Mouse (Mus musculus): ENCODE results near the gene Megf6. TPM values are rescaled to one million over a fixed set of nuclear protein-coding genes. Genes with fewer than 3 reads are reported as not detected.
A peak's percentile ranks its signal among the peaks of the same experiment; 100 is the strongest.

The Megf6 gene
- total RNA-seq, 1 experiment: 5.6 TPM

DNA sequence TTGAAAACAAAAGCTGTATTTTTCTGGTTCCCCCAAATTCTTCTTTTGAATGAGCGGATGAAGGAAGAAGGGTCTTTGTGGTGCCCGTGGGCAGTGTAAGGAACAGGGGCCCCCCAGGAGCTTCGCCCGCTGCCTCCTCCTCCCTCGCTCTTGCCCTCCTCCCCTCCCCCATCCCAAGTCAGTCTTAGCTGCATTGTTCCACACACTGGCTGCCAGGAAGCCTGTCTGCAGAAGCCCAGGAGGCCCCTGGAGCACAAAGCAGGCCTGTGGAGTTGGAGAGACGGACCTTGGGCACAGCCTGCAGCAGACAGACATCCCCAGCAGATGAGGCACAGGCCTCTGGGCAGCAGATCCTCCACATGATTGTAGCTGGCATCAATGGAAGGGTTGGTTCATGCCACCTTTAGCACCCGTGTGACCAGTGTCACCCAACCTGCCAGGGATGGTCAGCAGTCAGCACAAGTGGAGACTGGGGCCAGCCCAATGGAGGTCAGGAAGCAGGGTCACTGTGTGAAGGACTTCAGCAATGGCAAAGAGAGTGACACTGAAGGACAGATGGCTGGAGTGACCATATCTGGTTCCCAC lies 27.9 kb downstream of the Megf6 start:
- H3K36me3 ChIP-seq (ENCODE audit: control insufficient read depth, insufficient read depth, low read length, poor library complexity, severe bottlenecking): no peaks in the 10 kb centered on the region
- H3K4me1 ChIP-seq (ENCODE audit: control insufficient read depth in 2 of 2, insufficient read depth in 2 of 2, low read length in 2 of 2, poor library complexity in 1 of 2): no peaks in the 10 kb centered on the region
- in situ Hi-C loops (cut with MboI; ENCODE audit: low sequenced_read_pairs in 2 of 2, unreplicated experiment in 2 of 2): no loop called here
- no peak overlapping the region for H3K9ac ChIP-seq (ENCODE audit: insufficient read depth, low read depth, low read length, poor library complexity, severe bottlenecking)
- no peak overlapping the region for H3K27ac ChIP-seq (ENCODE audit: insufficient read depth, low read depth, low read length, poor library complexity, severe bottlenecking)
- TF ChIP-seq ZNF384 (IDR thresholded peaks at IDR 0.05; ENCODE audit: low read depth, low read length) (no peak), ZC3H11A (IDR thresholded peaks at IDR 0.05; ENCODE audit: borderline replicate concordance, low read depth, low read length) (no peak), MAFK (IDR thresholded peaks at IDR 0.05; ENCODE audit: insufficient read depth, low read depth, low read length) (no peak), CHD2 (IDR thresholded peaks at IDR 0.05; ENCODE audit: low read depth, low read length) (no peak), HCFC1 (IDR thresholded peaks at IDR 0.05; ENCODE audit: borderline replicate concordance, insufficient read depth, low read length) (no peak)
- no peaks in the 10 kb centered on the region for H3K9me3 ChIP-seq (ENCODE audit: control insufficient read depth, insufficient read depth, low read depth, low read length)
- no peak for DNase-seq (ENCODE audit: low read depth, low spot score)
- H3K4me3 ChIP-seq (ENCODE audit: insufficient read depth in 1 of 2, low read depth in 1 of 2, low read length in 2 of 2, poor library complexity in 1 of 2, severe bottlenecking in 1 of 2): no peak overlapping the region

GRCm38 (mm10) chr4:154201511-154201910 lies 31.0 kb downstream of the Megf6 start:
- TF ChIP-seq ZC3H11A (IDR thresholded peaks at IDR 0.05; ENCODE audit: borderline replicate concordance, low read depth, low read length) (no peak), MAFK (IDR thresholded peaks at IDR 0.05; ENCODE audit: insufficient read depth, low read depth, low read length) (no peak)
- no peaks in the 10 kb centered on the region for H3K36me3 ChIP-seq (ENCODE audit: control insufficient read depth, insufficient read depth, low read length, poor library complexity, severe bottlenecking)
- in situ Hi-C loops (cut with MboI; ENCODE audit: low sequenced_read_pairs in 2 of 2, unreplicated experiment in 2 of 2): no loop called here
- no peak overlapping the region for H3K27ac ChIP-seq (ENCODE audit: insufficient read depth, low read depth, low read length, poor library complexity, severe bottlenecking)
- no peaks in the 10 kb centered on the region for H3K9me3 ChIP-seq (ENCODE audit: control insufficient read depth, insufficient read depth, low read depth, low read length)
- no peak for DNase-seq (ENCODE audit: low read depth, low spot score)
- no peak overlapping the region for H3K4me3 ChIP-seq (ENCODE audit: insufficient read depth in 1 of 2, low read depth in 1 of 2, low read length in 2 of 2, poor library complexity in 1 of 2, severe bottlenecking in 1 of 2)
- H3K4me1 ChIP-seq (ENCODE audit: control insufficient read depth in 2 of 2, insufficient read depth in 2 of 2, low read length in 2 of 2, poor library complexity in 1 of 2): no peaks in the 10 kb centered on the region
- no peak overlapping the region for H3K9ac ChIP-seq (ENCODE audit: insufficient read depth, low read depth, low read length, poor library complexity, severe bottlenecking)

DNA sequence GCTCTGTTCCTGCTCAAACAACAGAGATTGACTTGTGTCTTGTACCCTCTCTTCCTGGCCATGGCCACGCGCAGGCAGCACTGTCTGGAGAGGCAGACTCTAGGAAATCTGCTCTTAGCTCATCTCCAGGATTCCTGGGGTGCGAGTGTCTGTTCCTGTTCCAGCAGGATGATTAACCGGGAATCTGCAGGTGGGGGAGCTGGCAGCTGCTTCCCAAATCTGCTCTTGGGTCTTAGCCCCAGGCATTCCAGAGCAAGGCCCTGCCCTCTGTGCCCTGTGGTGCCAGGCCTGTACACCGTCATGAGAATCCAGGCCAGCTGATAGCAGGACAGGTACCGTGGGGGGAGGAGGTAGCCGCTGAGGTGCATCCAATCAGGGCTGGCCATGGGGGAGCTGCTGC lies 34.0 kb downstream of the Megf6 start:
- H3K36me3 ChIP-seq (ENCODE audit: control insufficient read depth, insufficient read depth, low read length, poor library complexity, severe bottlenecking): no peaks in the 10 kb centered on the region
- no peak overlapping the region for H3K4me3 ChIP-seq (ENCODE audit: insufficient read depth in 1 of 2, low read depth in 1 of 2, low read length in 2 of 2, poor library complexity in 1 of 2, severe bottlenecking in 1 of 2)
- no peak for TF ChIP-seq ZNF384 (IDR thresholded peaks at IDR 0.05; ENCODE audit: low read depth, low read length)
- TF ChIP-seq ZC3H11A (IDR thresholded peaks at IDR 0.05; ENCODE audit: borderline replicate concordance, low read depth, low read length): no peak
- TF ChIP-seq MAFK (IDR thresholded peaks at IDR 0.05; ENCODE audit: insufficient read depth, low read depth, low read length): no peak
- no peak for TF ChIP-seq CHD2 (IDR thresholded peaks at IDR 0.05; ENCODE audit: low read depth, low read length)
- no peak for TF ChIP-seq HCFC1 (IDR thresholded peaks at IDR 0.05; ENCODE audit: borderline replicate concordance, insufficient read depth, low read length)
- H3K4me1 ChIP-seq (ENCODE audit: control insufficient read depth in 2 of 2, insufficient read depth in 2 of 2, low read length in 2 of 2, poor library complexity in 1 of 2): 0 out of 4 replicates have a peak, but pooled peaks cover 0 to 2% of the 10 kb centered on the region in 2 experiments
- H3K9ac ChIP-seq (ENCODE audit: insufficient read depth, low read depth, low read length, poor library complexity, severe bottlenecking): no peak overlapping the region
- H3K27ac ChIP-seq (ENCODE audit: insufficient read depth, low read depth, low read length, poor library complexity, severe bottlenecking): no peak overlapping the region
- H3K9me3 ChIP-seq (ENCODE audit: control insufficient read depth, insufficient read depth, low read depth, low read length): no peaks in the 10 kb centered on the region
- in situ Hi-C loops (cut with MboI; ENCODE audit: low sequenced_read_pairs in 2 of 2, unreplicated experiment in 2 of 2): no loop called here
- no peak for DNase-seq (ENCODE audit: low read depth, low spot score)

DNA sequence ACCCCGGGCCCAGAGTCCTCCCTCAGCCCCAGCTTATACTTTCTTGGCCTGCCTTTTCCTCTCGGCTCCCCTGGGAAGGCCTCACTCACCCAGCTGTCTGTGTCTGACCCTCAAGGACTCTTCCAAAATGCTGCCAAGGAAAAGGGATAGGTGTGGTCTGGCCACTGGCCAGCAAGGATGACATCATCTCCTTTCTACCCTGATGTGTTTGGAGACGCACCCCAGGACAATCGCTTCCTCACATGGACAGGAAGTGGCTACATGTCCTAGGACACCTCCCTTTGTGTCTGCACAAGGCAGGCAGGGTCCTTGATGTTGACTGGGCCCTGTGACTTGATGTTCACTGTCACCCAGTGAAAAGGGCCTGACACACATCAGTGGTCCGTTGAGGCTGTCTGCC lies 34.9 kb downstream of the Megf6 start:
- Histone ChIP-seq H3K4me1 (ENCODE audit: control insufficient read depth in 2 of 2, insufficient read depth in 2 of 2, low read length in 2 of 2, poor library complexity in 1 of 2) (peaks cover 0 to 10% of the 10 kb centered on the region in 2 experiments; a peak in 1 of 4 replicates), H3K9me3 (ENCODE audit: control insufficient read depth, insufficient read depth, low read depth, low read length) (no peaks in the 10 kb centered on the region), H3K9ac (ENCODE audit: insufficient read depth, low read depth, low read length, poor library complexity, severe bottlenecking) (no peak overlapping the region), H3K36me3 (ENCODE audit: control insufficient read depth, insufficient read depth, low read length, poor library complexity, severe bottlenecking) (no peaks in the 10 kb centered on the region), H3K27ac (ENCODE audit: insufficient read depth, low read depth, low read length, poor library complexity, severe bottlenecking) (no peak overlapping the region), H3K4me3 (ENCODE audit: insufficient read depth in 1 of 2, low read depth in 1 of 2, low read length in 2 of 2, poor library complexity in 1 of 2, severe bottlenecking in 1 of 2) (no peak overlapping the region)
- no peak for TF ChIP-seq HCFC1 (IDR thresholded peaks at IDR 0.05; ENCODE audit: borderline replicate concordance, insufficient read depth, low read length)
- no peak for DNase-seq (ENCODE audit: low read depth, low spot score)
- in situ Hi-C loops (cut with MboI; ENCODE audit: low sequenced_read_pairs in 2 of 2, unreplicated experiment in 2 of 2): loop anchor here in 1 of 2 experiments (5.0 kb wide), 1 partner anchor 43 kb away; the partner anchor contains the start of gene Tprgl

DNA sequence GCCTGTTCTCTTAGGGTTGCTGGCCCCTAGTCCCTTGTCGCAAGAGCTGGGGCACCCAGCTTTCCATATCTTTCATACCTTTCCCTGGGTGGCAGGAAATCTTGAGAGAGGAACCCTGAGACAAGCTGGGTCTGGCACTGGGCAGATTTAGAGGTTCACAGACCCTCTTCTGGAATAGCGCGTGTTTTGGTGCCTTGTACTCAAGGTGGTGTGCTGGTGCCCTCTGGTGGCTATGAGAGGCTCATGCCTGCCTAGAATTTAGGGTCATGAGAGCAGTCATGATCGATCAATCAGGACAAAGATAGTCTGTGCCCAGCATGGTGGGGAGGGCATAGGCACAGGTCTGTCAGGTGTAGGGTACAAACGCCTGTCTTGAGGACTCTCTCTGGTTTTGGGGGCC lies 36.7 kb downstream of the Megf6 start:
- peak; percentile 55 for DNase-seq (ENCODE audit: low read depth, low spot score)
- TF ChIP-seq ZC3H11A (IDR thresholded peaks at IDR 0.05; ENCODE audit: borderline replicate concordance, low read depth, low read length) (peak; percentile 77), MAFK (IDR thresholded peaks at IDR 0.05; ENCODE audit: insufficient read depth, low read depth, low read length) (no peak)
- H3K4me1 ChIP-seq (ENCODE audit: control insufficient read depth in 2 of 2, insufficient read depth in 2 of 2, low read length in 2 of 2, poor library complexity in 1 of 2): peaks cover 0 to 10% of the 10 kb centered on the region in 2 experiments; a peak in 1 of 4 replicates
- H3K4me3 ChIP-seq (ENCODE audit: insufficient read depth in 1 of 2, low read depth in 1 of 2, low read length in 2 of 2, poor library complexity in 1 of 2, severe bottlenecking in 1 of 2): no peak overlapping the region
- no peaks in the 10 kb centered on the region for H3K9me3 ChIP-seq (ENCODE audit: control insufficient read depth, insufficient read depth, low read depth, low read length)
- in situ Hi-C loops (cut with MboI; ENCODE audit: low sequenced_read_pairs in 2 of 2, unreplicated experiment in 2 of 2): loop anchor here in 1 of 2 experiments (5.0 kb wide), 1 partner anchor 45 kb away; the partner anchor contains the start of gene Tprgl
- H3K9ac ChIP-seq (ENCODE audit: insufficient read depth, low read depth, low read length, poor library complexity, severe bottlenecking): no peak overlapping the region
- H3K27ac ChIP-seq (ENCODE audit: insufficient read depth, low read depth, low read length, poor library complexity, severe bottlenecking): no peak overlapping the region
- H3K36me3 ChIP-seq (ENCODE audit: control insufficient read depth, insufficient read depth, low read length, poor library complexity, severe bottlenecking): no peaks in the 10 kb centered on the region
